Mouse (Mus musculus) lung, adult 2 months (tissue): ENCODE results near the gene Dnmt1.

Source experiments
- CTCF ChIP-seq: fragments of 200-500 bp; IDR thresholded peaks from 2 replicates; pipeline ENCODE4 v1.5.1; 2011; ENCODE audit warnings: mild to moderate bottlenecking, low read length, control low read depth; ENCODE audit not compliant: insufficient read depth
- POLR2A ChIP-seq: fragments of 200-500 bp; IDR thresholded peaks from 2 replicates; pipeline ENCODE4 v1.6.1; 2011; ENCODE audit warnings: low read depth, mild to moderate bottlenecking, control low read depth, low read length, borderline replicate concordance; ENCODE audit errors: extremely low read depth

- TF ChIP-seq CTCF (no peak), POLR2A (no peak)
These were observed 12.1 kb upstream of the Dnmt1 start for GRCm38 (mm10) chr9:20971751-20972140.
